Mouse (Mus musculus): ENCODE data around the gene Fat1. TPM values are rescaled to one million over a fixed set of nuclear protein-coding genes. Genes with fewer than 3 reads are reported as not detected.

The Fat1 gene
- polyA plus RNA-seq, 1 experiment from 2014 or later, result 14.8 TPM

Other genes starting within 250 kb of the Fat1 start
- gene Mtnr1a, start 133.7 kb downstream of the Fat1 start, polyA plus RNA-seq (2015; fragmentation: Nextera tagmentation; extraction: Ambion mirVana), result 0.29 and 0.50 TPM in 2 replicates

Measured in hindbrain, embryonic 16.5 days (tissue).